Mouse (Mus musculus) retina, embryonic 14.5 days (tissue): ENCODE results near the gene Rnase1.
"Not testable (repeated sequence)": the region's sequence is repeated elsewhere in the genome, so short reads cannot be mapped to it uniquely, and the experiment has no call there.

Experiments used
- DNase-seq: peaks from one replicate; pipeline ENCODE4 v3.0.0-alpha.2; 2015; ENCODE audit warnings: low spot score

Rnase1 gene

GRCm38 (mm10) chr14:51146685-51147084, at the start of gene Rnase1:
Gene Rnase1 (minus strand): TSS chr14:51146785.
- no peak for DNase-seq

GRCm38 (mm10) chr14:51195681-51196080, 49.1 kb upstream of the Rnase1 start:
- no peak for DNase-seq

DNA sequence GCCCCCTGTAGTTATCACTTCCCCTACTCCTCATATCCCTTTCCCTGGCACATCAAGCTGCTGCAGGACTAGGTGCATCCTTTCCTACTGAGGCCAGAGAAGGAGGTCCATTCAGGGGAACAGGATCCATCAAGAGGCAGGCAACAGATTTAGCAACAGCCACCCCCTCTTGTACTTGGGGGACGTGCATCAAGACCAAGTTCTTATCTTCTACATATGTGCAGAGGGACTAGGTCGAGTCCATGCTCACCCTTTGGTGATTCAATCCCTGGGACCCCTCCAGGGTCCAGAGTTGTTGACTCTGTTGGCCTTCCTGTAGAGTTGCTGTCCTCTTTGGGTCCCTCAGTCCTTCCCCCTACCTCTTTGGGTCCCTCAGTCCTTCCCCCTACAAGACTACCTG, 34.5 kb upstream of the Rnase1 start:
- DNase-seq = not testable (repeated sequence)

DNA sequence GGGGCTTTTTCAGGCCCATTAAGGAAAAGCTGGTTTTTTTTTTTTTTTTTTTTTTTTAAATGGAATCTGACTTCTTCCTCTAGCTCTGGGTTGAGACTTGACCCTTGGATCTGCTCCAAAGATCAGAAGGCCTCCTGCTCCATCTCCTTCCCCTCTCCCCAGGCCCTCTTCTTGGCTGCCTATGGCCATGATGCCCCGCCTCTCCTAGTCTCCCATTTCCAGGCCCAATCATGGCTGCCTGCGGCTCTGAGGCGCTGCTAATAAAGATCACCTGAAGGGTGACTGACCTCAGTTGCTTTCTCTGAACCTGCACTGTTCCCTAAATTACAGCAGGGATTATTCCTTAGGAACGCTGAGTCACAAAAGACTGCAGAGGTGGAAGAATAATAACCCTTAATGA, 27.3 kb upstream of the Rnase1 start:
- no peak for DNase-seq

DNA sequence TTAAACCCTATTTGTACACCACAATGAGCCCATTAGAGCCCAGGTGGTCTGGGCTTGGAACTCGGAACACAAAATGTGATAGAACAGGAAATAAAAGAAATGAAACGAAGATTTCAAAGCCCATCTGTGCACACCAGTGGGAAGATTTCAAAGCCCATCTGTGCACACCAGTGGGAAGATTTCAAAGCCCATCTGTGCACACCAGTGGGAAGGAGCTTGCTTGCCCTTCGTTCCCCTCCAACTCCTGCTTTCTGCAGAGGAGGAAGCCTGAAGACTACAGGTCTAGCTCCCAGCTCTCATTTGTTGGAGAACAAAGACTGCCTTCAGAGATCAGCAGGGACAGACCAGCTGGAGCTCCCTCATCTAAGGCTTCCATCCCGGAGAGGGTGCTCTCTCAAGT, 26.4 kb upstream of the Rnase1 start:
- not testable (repeated sequence) for DNase-seq

DNA sequence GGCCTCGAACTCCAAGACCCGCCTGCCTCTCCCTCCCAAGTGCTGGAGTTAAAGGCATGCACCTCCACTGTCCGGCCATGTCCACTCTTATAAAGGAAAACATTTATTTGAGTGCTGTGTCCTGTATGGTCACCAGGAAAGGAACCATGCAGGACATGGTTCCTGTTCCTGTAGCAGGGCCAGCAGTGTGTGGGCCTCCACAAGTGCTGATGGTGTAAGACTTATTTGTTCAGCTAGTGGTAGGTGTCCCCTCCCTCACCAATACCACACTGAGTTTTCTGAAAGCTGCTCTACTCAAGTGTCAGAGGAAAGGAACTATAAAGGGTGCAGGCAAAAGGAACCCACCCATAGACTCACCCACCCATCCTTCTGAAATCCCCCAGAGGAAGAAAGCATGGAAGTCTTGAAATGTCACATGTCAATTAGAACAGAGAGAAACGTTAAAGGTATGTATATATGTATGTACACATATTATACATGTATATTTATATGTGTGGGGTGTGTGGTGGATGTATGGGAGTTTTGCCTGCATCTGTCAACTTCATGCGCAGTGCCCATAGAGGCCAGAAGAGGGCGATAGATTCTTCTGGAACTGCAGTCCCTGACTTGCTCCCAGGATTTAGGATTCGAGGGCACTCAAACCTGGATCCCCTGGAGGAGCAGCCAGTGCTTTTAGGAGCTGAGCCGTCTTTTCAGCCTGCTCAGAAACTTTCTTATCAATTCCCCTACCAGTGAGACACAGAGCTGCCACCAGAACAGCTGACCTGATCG, 25.7 kb upstream of the Rnase1 start:
- peak; percentile 19 for DNase-seq

- no peak for DNase-seq
Measured at GRCm38 (mm10) chr14:51166068-51166467, 19.5 kb upstream of the Rnase1 start.

GRCm38 (mm10) chr14:51165435-51165834, 18.9 kb upstream of the Rnase1 start:
- no peak for DNase-seq

DNA sequence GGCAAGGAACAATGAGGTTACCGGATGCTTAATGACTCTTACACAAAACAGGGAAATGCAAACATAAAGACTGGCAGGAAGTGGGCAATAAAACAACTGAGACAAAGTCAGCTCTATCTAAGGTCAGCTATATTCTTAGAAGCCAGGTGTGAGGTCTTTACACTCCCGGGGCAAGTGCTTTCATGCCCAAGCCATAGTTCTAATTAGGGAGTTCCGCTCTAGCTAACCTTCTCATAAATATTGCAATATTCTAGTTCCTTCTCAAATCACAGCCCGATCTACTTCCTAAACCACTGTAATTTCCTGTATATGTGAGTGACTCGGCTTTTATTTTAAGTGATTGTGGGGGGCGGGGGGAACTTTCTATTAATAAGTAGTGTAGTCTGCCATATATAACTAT, 16.7 kb upstream of the Rnase1 start:
- not testable (repeated sequence) for DNase-seq

DNA sequence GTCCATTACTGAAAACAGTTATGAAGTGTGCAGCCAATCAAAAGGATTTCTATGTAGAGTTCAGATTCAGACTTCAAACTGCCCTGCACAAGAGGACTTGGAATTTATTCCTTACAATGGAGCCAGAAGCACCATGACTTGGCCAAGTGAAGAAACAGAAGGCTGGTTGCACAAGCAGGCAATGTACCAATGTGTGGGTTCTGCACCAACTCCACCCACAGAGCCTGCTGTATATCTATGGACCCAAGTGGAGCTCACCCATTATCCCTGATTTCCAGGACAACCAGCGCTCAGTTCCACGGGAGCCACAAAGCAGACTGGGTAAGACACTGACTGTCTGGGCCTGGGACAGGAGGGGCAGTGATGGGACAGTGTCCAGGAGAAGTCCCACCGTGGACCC, 15.4 kb upstream of the Rnase1 start, which contains the start of gene Rnase2b:
Rnase2b (plus strand) TSS at position 285 of the 400 bp plus-strand sequence.
- DNase-seq = not testable (repeated sequence)

DNA sequence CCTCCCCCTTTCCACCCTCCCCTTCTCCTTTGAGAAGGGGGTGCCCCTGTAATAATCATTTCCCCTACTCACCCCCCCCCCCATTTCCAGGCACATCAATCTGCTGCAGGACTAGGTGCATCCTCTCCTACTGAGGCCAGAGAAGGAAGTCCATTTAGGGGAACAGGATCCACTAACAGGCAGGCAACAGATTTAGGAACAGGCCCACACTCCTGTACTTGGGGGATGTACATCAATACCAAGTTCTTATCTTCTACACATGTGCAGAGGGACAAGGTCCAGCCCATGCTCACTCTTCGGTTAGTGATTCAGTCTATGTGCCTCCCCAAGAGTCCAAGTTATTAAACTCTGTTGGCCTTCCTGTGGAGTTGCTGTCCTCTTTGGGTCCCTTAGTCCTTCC, 10.5 kb upstream of the Rnase1 start:
- no peak for DNase-seq

DNA sequence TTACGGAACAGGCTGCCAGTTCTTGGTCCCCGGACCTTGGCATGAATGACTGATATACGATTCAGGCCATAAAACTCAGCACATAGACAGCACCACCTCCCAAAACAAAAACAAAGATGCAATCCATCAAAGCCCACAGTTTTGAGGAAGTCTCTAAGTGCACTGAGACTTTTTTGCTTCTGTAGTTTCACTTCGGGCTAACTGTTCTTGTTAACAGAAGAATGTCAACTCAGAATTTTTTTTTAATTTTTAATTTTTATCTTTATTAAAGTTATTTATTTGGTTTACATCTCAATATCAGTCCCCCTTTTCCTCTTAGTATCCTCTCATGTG, 10.1 kb upstream of the Rnase1 start:
- no peak for DNase-seq

DNA sequence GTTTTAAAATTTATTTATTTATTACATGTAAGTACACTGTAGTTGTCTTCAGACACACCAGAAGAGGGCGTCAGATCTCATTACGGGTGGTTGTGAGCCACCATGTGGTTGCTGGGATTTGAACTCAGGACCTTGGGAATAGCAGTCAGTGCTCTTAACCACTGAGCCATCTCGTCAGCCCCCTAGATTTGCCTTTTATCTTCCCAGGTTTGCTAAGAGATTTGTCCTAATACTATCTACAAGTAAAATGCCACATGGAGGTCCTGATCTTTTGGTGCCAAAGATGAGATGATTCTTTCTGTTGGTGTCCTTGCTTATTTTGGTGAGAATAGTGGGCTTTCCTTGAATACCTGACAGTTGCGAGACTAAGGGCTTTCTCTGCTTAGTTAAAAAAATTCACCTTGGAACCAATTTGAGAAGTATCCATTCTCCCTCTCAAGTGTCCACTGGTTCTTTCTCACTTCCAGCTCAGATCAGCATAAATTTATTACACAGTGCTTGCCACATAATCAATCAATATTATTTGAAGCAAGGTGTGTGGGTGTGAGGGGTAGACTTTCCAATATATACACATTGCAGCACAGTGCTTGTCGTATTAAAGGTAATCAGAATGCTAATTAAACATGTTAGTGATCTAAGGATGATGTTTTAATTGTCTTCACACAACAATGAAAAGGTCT, 9.6 kb upstream of the Rnase1 start:
- no peak for DNase-seq

DNA sequence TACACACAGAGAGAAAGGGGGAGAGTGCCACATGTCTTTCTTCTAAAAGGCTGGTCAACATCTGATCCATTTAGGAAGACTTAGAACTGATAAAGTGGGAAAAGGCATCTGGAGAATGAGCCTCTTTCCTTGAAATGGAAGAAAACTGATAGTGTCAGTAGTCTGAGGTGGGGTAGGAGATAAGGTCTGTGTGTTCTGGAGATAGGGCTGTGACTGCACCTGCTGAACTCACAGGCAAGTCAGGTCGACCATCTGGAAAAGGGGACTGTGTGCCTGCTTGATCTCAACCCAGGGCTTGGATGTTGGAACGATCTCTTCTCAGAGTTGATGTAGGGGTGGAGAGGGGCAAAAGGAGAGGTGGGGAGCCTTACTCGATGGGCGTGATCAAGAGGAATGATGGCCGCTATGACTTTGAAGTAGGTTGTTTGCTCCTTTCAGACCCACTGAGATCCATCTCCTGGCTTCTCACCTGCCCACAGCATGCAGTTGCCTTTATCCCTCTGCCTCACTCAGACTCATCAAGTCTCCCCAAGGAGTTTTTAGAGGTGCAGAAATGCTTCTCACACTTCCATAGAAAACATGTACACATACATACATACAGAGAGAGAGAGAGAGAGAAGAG, 5.8 kb upstream of the Rnase1 start:
- no peak for DNase-seq

DNA sequence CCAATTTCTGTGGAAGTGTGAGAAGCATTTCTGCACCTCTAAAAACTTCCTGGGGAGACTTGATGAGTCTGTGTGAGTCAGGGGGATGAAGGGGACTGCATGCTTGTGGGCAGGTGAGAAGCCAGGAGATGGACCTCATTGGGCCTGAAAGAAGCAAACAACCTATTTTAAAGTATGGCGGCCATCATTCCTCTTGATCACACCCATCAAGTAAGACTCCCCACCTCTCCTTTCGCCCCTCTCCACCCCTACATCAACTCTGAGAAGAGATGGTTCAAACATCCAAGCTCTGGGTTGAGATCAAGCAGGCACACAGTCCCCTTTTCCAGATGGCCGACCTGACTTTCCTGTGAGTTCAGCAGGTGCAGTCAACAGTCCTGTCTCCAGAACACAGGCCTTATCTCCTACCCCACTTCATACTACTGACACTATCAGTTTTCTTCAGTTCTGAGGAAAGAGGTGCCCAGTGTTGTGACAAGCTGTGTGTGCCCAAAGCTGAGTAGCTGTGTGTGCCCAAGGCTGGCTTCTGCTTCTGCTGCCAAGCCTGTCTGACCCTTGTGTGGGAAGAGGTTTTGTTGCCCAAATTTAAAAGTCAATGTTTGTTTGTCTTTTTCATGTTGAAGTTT, 3.7 kb upstream of the Rnase1 start:
- no peak for DNase-seq

- DNase-seq = no peak
Measured at GRCm38 (mm10) chr14:51149164-51149563, 2.6 kb upstream of the Rnase1 start.

DNA sequence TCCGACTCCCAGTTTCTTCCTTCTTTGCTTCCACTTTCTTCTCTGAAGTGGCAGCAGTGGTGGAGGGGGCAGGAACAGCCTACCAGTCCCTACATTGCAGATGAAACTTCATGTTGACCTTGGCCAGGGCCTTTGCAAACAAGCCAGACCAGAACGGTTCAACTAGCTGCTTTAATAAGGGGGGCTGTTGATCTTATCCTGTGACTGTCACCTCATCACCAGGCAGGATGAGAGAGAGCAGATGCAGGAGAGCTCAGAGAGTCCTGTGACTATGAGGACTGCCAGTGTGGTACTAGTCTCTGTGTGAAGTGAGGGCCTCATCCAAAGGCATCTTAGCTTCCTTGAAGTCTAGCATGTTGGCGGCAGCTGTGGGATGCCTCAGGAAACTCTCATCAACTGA, 1.4 kb upstream of the Rnase1 start:
- no peak for DNase-seq

GRCm38 (mm10) chr14:51145521-51145920, 1.1 kb downstream of the Rnase1 start:
- DNase-seq = no peak

GRCm38 (mm10) chr14:51144451-51144850, 2.1 kb downstream of the Rnase1 start:
- DNase-seq = no peak

GRCm38 (mm10) chr14:51143937-51144336, 2.6 kb downstream of the Rnase1 start:
- DNase-seq = no peak

DNA sequence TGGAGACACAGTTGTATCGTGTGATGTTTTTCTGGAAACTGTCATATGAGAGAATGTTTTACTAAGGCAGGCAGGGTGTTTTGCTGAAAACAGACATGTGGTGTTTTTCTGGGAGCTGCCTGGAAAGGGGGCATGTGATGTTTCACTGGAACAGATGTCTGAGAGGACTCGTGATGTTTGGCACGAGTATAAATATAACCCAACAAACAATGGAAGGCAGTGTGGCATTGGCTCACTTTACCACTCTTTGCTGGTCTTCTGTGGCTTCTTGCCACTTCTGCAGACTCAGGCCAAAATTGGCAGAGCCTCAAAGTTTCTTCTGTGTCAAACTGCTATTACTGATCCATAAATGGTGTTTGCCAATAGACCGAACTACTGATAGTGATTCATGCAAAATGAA, 3.3 kb downstream of the Rnase1 start:
- no peak for DNase-seq

GRCm38 (mm10) chr14:51142568-51142967, 4.0 kb downstream of the Rnase1 start:
- DNase-seq = no peak

DNA sequence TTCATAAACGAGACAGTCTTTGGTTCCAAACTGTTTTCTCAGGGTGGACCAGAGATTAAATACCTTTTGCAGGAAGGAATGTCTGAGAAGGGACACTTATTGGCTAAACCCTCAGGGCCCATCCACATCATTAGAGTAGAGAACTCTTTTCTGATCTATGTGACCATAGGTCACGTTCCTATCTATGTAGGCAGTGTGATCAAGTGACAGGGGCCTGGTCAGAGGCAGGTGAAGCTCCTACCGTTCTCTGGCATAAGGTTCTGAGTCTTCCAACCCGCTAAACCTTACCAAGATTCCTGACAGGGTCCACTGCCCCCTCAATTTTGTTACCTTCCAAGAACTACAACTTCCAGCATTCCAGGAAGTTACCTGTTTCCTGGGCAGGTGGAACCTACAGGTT, 4.5 kb downstream of the Rnase1 start:
- DNase-seq = no peak
